Mouse (Mus musculus): ENCODE results near the gene Pbx1. TPM values are rescaled to one million over a fixed set of nuclear protein-coding genes. Genes with fewer than 3 reads are reported as not detected.

Gene Pbx1
- polyA plus RNA-seq, 1 experiment from 2014 or later = 34.4 TPM

DNA sequence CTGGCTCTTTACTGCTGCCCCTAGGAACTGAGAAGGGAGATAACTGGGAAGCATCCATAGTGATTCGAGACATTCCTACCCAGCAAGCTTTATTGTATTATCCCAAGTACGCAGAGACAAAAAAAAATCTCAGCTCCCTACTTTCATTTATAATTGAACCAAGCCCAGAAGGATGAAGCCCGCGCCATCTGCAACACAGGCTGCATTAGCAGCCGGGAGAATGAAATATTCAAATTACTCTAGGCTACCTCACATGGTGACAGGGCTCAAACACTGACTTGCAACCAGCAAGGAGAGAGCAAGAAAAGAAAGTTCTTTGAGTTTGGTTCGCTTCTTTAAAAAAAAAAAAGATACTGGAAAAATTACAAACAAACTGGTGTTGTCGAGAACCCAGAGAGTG is 191.2 kb downstream of the Pbx1 start:
- Histone ChIP-seq H3K27ac (replicated peaks) (0 out of 2 replicates have a peak overlapping the region, but pooled peaks have one; percentile 6), H3K4me1 (replicated peaks) (peaks cover 75% of the 10 kb centered on the region), H3K27me3 (no peaks in the 10 kb centered on the region), H3K9me3 (no peaks in the 10 kb centered on the region), H3K4me2 (no peak overlapping the region), H3K36me3 (no peaks in the 10 kb centered on the region), H3K4me3 (no peak overlapping the region), H3K9ac (no peak overlapping the region)
- WGBS = 31% methylated on average over 7 of the region's 7 CpGs
- ATAC-seq (ENCODE audit: low read depth) = no peak

DNA sequence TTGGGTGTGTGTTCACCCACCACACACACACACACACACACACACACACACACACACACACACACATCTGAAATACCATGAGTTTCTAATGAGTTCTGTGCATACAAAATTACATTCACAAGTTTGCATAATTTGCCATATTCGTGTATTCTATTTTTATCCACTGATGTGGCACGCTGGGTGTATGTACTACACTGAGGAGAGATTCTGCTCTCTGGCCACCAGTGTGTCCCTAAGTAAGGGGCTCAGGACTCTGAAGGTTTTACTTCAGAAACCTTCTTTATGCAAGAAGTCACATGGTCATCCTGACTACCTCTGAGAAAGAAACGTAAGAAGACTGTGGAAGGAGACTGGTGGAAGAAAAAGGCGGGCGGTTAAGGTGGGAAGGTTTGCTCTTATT is 191.7 kb downstream of the Pbx1 start:
- ATAC-seq (ENCODE audit: low read depth) = no peak
- H3K9me3 ChIP-seq = no peaks in the 10 kb centered on the region
- peaks cover 75% of the 10 kb centered on the region for H3K4me1 ChIP-seq (replicated peaks)
- WGBS = 85% methylated on average over 5 of the region's 5 CpGs
- H3K27ac ChIP-seq (replicated peaks) = 0 out of 2 replicates have a peak overlapping the region, but pooled peaks have one; percentile 6
- H3K36me3 ChIP-seq = no peaks in the 10 kb centered on the region
- H3K4me2 ChIP-seq = no peak overlapping the region
- no peaks in the 10 kb centered on the region for H3K27me3 ChIP-seq
- H3K9ac ChIP-seq = no peak overlapping the region
- H3K4me3 ChIP-seq = no peak overlapping the region

DNA sequence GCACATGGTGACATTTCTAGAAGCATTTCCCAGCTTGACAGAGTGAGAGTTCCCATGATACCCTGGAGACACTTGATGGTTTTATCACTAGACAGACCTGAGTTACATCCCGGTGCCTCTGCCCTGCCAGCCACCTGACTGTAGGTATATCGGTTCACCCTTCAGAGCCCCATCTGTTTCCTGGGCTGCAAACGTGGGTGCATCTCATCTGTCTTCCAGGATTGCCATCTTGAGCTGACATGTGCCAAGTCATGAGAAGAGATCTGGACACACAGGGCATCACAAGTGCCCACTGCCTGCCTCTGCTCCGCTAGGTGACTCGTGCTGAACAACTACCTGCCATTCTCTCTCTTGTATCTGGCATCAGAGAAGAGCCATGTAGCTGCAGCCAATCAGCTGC is 196.0 kb downstream of the Pbx1 start:
- no peak for ATAC-seq (ENCODE audit: low read depth)
- 81% methylated on average over 5 of the region's 5 CpGs for WGBS
- Histone ChIP-seq H3K4me3 (no peak overlapping the region), H3K9me3 (no peaks in the 10 kb centered on the region), H3K36me3 (no peaks in the 10 kb centered on the region), H3K9ac (no peak overlapping the region), H3K27me3 (no peaks in the 10 kb centered on the region), H3K4me2 (no peak overlapping the region), H3K27ac (replicated peaks) (no peak overlapping the region), H3K4me1 (replicated peaks) (peaks cover 50% of the 10 kb centered on the region)

DNA sequence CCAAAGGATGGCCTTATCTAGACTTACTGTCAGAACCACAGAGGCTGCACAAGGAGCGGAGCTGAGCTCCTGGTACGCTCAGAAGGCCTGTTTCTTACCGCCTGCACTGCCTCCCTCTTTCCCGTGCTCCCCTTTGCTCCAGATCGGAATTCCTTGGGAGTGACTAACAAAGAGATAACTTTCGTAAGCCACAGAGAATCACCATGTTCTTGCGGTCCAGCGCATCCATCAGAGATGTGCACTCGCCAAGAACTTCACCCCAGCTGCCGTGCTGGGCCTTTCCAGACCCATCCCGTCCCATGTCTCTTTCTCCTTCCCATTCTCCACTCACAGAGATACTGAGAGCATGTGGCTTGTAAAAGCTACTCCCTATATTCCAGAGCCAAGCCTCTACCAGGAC is 197.7 kb downstream of the Pbx1 start:
- 73% methylated on average over 11 of the region's 11 CpGs for WGBS
- Histone ChIP-seq H3K4me1 (replicated peaks) (peaks cover 53% of the 10 kb centered on the region), H3K9me3 (no peaks in the 10 kb centered on the region), H3K27ac (replicated peaks) (0 out of 2 replicates have a peak overlapping the region, but pooled peaks have one; percentile 33), H3K9ac (no peak overlapping the region), H3K27me3 (no peaks in the 10 kb centered on the region), H3K4me3 (no peak overlapping the region), H3K4me2 (no peak overlapping the region), H3K36me3 (no peaks in the 10 kb centered on the region)
- ATAC-seq (ENCODE audit: low read depth) = no peak

DNA sequence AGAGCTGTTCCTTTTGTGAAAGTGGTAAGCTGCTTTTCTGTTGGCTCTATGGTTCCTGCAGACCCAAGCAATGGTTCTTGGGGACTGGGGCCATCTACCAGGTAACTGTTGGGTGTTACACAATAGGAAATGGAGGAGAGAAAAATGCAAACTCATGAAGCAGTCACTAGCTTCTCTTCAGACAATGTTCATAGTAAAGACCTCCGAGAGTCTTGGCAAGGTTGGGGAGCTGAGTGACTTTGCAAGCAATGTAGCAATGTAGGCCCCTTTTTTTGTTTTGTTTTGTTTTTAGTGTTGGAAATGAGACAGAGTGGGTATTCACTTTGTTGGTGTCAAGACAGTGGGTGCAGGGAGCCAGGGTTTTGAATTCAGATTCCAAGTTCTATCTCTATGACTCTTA is 198.9 kb downstream of the Pbx1 start:
- no peaks in the 10 kb centered on the region for H3K36me3 ChIP-seq
- H3K9ac ChIP-seq = no peak overlapping the region
- H3K4me3 ChIP-seq = no peak overlapping the region
- no peak for ATAC-seq (ENCODE audit: low read depth)
- H3K4me2 ChIP-seq = no peak overlapping the region
- no peaks in the 10 kb centered on the region for H3K27me3 ChIP-seq
- H3K27ac ChIP-seq (replicated peaks) = no peak overlapping the region
- no peaks in the 10 kb centered on the region for H3K9me3 ChIP-seq
- 95% methylated on average over 1 of the region's 1 CpGs for WGBS
- H3K4me1 ChIP-seq (replicated peaks) = peaks cover 60% of the 10 kb centered on the region

DNA sequence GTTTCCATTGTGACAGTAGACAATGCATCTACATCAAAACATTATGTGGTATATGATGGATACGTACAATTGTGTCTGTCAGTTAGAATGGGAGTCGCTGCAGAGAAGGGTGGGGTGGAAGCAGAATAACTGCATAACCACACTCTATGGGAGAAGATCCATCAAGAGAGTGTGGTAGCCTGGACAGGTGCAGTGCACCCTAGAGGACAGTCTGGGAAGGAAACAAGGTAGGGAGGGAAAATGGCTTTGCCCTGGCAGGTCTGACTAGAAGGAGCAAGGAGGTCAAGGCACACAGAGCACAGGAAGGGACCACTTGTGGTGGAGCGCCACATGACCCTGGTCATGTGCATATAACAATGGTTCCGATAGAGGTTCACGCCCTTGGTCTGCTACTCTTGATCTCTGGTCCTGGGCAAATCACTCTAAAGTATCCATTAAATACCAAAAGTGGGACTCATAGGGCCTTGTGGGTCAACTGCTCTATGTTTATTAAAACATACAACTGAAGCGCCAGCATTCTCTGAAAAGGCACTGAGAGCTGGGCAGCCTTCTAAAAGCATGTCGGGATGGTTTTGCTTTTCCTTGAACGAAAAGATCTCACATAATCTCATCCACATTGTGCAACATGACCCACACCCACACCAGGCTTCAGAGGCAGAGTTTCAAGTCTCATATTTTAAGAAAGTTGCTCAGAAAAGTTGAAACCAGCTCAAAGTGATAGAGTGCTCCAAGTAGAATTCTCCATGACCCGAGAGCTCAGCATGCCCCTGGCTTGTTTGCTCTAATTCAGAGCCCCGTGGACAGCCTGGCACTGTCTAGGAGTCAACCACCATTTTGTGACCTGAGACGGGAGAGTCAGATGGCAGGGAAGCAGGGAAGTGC is 200.3 kb downstream of the Pbx1 start:
- H3K4me1 ChIP-seq (replicated peaks) = peaks cover 52% of the 10 kb centered on the region
- no peak overlapping the region for H3K4me2 ChIP-seq
- no peak for ATAC-seq (ENCODE audit: low read depth)
- no peaks in the 10 kb centered on the region for H3K36me3 ChIP-seq
- H3K27ac ChIP-seq (replicated peaks) = peak overlapping the region; percentile 59; the same call in 1 of the 2 replicates
- no peak overlapping the region for H3K4me3 ChIP-seq
- H3K9me3 ChIP-seq = no peaks in the 10 kb centered on the region
- no peak overlapping the region for H3K9ac ChIP-seq
- WGBS = 91% methylated on average over 11 of the region's 11 CpGs
- no peaks in the 10 kb centered on the region for H3K27me3 ChIP-seq

DNA sequence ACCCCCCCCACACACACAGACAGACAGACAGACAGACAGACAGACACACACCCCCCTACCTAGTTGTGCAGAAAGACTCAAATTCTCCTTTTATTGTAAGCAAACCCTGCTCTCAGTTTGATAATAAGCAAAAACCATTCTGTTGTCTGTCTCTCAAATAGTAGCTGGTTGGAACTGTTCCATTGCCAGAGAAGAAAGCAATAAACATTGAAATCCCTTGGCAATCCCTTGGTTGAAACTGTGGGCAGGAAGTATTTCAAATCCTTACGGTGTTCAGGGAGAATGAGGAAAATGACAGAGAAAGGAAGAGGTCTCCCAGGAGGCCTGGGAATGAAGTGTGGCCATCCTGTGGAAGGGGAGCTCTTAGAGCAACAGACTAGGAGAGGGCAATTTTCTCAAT is 201.2 kb downstream of the Pbx1 start:
- Histone ChIP-seq H3K27ac (replicated peaks) (peak overlapping the region; percentile 59), H3K9ac (no peak overlapping the region), H3K4me2 (no peak overlapping the region), H3K4me1 (replicated peaks) (peaks cover 57% of the 10 kb centered on the region), H3K9me3 (no peaks in the 10 kb centered on the region), H3K27me3 (no peaks in the 10 kb centered on the region), H3K4me3 (no peak overlapping the region), H3K36me3 (no peaks in the 10 kb centered on the region)
- ATAC-seq (ENCODE audit: low read depth) = no peak
- WGBS = 16% methylated on average over 1 of the region's 1 CpGs

DNA sequence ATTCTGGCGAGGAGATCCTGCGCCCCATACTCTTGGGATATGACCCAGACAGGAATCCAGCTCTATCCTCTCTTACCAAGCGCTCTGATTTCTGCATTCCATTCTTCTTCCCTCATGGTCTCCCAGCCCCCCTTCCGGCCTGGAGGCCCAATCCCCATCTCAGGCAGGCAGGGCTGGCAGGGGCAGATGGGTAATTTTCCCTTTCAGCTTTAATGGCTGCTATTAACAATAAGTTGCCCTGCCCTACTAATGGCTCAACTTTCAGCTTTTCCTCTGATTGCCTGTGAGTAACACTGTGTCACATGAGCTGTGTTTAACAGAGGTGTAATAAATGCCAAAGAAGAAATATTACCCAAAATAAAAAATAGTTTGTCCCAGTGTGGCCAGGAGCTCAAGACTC is 201.9 kb downstream of the Pbx1 start:
- H3K27me3 ChIP-seq = no peaks in the 10 kb centered on the region
- H3K4me1 ChIP-seq (replicated peaks) = peaks cover 55% of the 10 kb centered on the region
- no peaks in the 10 kb centered on the region for H3K9me3 ChIP-seq
- no peaks in the 10 kb centered on the region for H3K36me3 ChIP-seq
- 30% methylated on average over 4 of the region's 4 CpGs for WGBS
- H3K4me3 ChIP-seq = no peak overlapping the region
- peak; percentile 57 for ATAC-seq (ENCODE audit: low read depth)
- no peak overlapping the region for H3K9ac ChIP-seq
- peak overlapping the region; percentile 59 for H3K27ac ChIP-seq (replicated peaks)
- no peak overlapping the region for H3K4me2 ChIP-seq

DNA sequence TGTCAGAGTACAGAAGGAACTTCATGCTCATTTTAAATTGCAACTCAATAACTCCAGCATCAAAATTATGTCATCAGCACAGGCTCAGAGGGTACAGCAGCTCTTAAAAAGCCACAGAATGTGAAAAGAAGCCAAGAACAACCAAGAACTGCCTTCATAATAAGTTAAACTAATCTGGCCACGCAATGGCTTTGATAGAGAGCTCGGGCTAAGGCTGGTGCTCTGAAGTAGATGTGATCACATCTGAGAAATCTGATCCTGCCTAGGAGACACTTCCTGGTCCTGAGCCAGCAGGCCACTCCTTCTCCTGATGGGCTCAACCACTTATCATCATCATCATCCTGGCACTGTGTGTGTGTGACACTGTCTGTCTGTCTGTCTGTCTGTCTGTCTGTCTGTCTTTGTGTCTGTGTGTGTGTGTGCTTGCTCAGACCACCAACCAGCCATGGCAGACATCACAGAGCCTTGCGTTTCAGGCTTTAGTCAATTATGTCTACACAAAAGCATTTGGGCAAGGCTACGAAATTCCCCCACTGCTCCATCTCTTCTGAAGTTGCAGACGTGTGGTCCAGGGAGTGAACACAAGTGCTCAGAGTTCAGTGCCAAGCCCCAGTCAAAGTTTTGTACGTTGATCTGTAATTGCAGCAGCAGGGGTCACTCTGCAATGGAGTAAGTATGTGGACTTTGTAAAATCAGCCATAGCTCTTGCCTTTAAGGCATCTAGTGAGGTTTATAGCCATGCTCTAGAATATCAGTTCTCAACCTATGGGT is 203.1 kb downstream of the Pbx1 start:
- no peak overlapping the region for H3K4me2 ChIP-seq
- H3K4me1 ChIP-seq (replicated peaks) = peaks cover 52% of the 10 kb centered on the region
- H3K27ac ChIP-seq (replicated peaks) = no peak overlapping the region
- H3K27me3 ChIP-seq = no peaks in the 10 kb centered on the region
- 77% methylated on average over 6 of the region's 6 CpGs for WGBS
- H3K4me3 ChIP-seq = no peak overlapping the region
- no peaks in the 10 kb centered on the region for H3K9me3 ChIP-seq
- H3K36me3 ChIP-seq = no peaks in the 10 kb centered on the region
- no peak overlapping the region for H3K9ac ChIP-seq
- no peak for ATAC-seq (ENCODE audit: low read depth)

DNA sequence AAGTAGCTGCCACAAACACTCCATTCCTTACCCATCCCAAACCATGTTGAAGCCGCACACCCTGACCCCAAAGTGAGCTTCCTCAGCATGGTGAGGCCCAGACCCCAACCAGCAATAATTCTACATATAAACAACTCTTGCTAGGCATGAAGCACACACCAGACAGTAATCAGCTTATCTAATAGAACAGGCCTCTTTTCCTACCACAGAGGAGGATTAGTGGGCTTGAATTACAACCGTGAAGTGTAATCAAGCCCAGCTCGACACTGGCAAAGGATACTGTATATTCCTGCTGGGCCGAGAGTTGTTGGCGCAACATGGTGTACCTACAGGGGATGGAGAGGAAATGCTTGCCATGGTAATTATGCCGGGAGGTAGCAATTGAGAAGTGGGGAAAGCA is 205.9 kb downstream of the Pbx1 start:
- H3K9me3 ChIP-seq = no peaks in the 10 kb centered on the region
- 45% methylated on average over 6 of the region's 6 CpGs for WGBS
- no peaks in the 10 kb centered on the region for H3K27me3 ChIP-seq
- no peak overlapping the region for H3K4me3 ChIP-seq
- H3K27ac ChIP-seq (replicated peaks) = 0 out of 2 replicates have a peak overlapping the region, but pooled peaks have one; percentile 50
- no peak; the same call in 1 of the 2 replicates for ATAC-seq (ENCODE audit: low read depth)
- no peak overlapping the region for H3K9ac ChIP-seq
- H3K4me1 ChIP-seq (replicated peaks) = peaks cover 62% of the 10 kb centered on the region
- H3K4me2 ChIP-seq = no peak overlapping the region
- H3K36me3 ChIP-seq = no peaks in the 10 kb centered on the region

DNA sequence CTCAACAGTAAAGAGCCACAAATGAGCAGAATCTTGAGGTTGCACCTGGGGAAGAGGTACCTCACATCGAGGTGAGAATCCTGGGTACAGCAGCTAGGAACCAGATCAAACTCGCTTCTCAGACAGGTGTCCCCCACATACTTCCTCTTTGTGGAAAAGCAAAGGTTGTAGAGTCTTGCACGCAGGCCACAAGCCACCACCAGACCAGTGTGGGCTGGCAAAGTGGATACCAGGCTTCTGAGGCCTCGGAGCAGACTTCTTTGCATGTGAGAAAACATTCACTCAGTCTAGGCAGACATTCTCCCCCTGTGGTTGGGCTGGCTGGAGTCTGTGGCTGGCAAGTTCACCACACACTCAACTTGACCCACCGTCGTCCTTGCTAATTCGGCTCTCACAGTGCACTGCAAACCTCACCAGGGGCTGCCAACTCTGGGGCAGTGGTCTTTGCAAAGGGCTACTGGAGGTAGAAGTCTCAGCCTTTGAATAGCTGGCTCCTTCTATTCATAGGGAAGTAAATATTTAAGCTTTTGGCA is 206.4 kb downstream of the Pbx1 start:
- H3K36me3 ChIP-seq = no peaks in the 10 kb centered on the region
- H3K4me2 ChIP-seq = no peak overlapping the region
- no peaks in the 10 kb centered on the region for H3K27me3 ChIP-seq
- H3K9me3 ChIP-seq = no peaks in the 10 kb centered on the region
- H3K4me3 ChIP-seq = no peak overlapping the region
- no peak overlapping the region for H3K27ac ChIP-seq (replicated peaks)
- H3K9ac ChIP-seq = no peak overlapping the region
- H3K4me1 ChIP-seq (replicated peaks) = peaks cover 62% of the 10 kb centered on the region
- 83% methylated on average over 7 of the region's 7 CpGs for WGBS
- no peak for ATAC-seq (ENCODE audit: low read depth)

DNA sequence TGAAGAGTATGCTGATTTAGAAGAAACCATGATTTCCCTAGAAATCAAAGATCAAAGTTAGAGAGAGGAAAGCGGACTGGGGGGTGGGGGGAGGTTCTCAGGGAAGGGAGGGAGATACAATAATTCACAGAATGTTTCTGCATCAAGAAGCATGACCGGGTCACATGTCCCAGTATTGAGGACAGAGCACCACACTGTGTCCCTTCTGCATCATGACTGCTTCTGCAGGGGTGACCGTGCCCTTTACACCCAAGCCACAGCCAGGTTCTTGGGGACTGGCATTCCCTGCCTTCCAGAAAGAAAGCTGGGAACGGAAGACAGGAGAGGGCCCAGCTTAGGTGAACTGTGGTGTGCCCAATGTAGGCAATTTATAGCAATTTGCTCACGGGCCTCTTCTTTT is 207.9 kb downstream of the Pbx1 start:
- Histone ChIP-seq H3K4me2 (no peak overlapping the region), H3K4me3 (no peak overlapping the region), H3K27me3 (no peaks in the 10 kb centered on the region), H3K36me3 (no peaks in the 10 kb centered on the region), H3K4me1 (replicated peaks) (peaks cover 58% of the 10 kb centered on the region), H3K9ac (no peak overlapping the region), H3K27ac (replicated peaks) (no peak overlapping the region), H3K9me3 (no peaks in the 10 kb centered on the region)
- WGBS = 78% methylated on average over 5 of the region's 5 CpGs
- ATAC-seq (ENCODE audit: low read depth) = no peak
